Mouse (Mus musculus) CD4-positive, CD25-positive, alpha-beta regulatory T cell, adult 2 months (primary cell): ENCODE data around the gene Olfr1335.
"Not testable (repeated sequence)": the region's sequence is repeated elsewhere in the genome, so short reads cannot be mapped to it uniquely, and the experiment has no call there.

Experiments used
- DNase-seq: peaks from one replicate; pipeline ENCODE4 v3.0.0-alpha.2; 2012; ENCODE audit warnings: low read depth, low spot score

Gene Olfr1335

GRCm38 (mm10) chr4:118809844-118810243 is at the start of gene Olfr1335:
TSS of gene Olfr1335 (minus strand) at chr4:118809944.
- no peak for DNase-seq

DNA sequence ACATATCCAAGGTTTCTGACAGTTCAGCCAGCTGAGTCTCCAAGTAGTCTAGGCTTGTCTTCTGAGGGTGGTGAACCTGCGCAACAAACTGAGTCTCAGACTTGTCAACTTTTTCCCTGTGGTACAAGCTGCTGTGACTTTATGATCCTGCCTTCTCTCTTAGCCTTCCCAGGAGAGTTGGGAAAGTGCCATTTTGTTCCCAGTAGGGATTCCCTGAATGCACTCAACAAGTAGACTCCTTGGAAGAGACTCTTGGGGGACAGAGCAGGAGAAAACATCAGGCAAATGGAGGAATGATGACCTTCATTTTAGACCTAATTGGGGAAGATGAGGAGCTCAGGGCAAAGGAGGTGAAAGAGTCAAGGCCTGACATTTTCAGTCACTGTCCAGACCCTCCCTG is 26.4 kb upstream of the Olfr1335 start, which contains the start of gene Olfr1333:
Gene Olfr1333 (minus strand): TSS at position 101 of the 400 bp plus-strand sequence.
- DNase-seq = no peak

DNA sequence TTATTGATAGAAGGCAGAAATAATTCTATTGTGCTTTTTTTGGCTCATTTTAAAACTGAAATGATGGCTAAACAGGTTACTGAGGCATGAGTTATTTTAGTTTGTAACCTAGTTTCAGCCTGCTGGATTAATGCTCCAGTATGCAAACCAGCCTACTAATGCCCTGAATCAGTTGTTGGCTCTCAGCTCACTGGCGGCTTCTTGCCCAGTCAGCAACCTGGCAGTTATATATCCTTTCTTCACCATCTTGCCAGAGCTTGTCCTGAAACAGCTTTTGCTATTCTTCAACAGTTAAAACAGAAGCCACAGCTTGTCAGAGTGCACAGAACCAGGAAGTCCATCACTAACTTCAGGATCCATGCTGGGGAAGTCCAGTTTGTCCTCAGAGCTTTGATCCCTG is 9.2 kb upstream of the Olfr1335 start:
- no peak for DNase-seq

DNA sequence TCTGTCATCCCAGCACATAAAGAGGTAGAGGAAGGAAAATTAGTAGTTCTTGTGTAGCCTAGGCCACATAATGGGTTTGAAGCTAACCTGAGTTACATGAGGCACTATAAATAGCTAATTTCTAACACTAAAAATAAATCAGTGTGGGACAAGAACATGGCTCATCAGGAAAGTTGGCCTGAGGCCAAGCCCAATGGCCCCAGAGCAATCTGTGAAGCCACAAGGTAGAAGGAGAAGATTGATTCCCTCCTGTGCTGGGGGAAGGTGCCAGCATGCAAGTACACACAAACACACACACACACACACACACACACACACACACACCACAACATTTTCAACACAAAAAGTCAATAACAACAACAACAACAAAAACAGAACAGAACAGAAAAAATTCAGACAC is 16.9 kb downstream of the Olfr1335 start:
- not testable (repeated sequence) for DNase-seq

- DNase-seq = no peak
Measured at GRCm38 (mm10) chr4:118782486-118782885, 27.3 kb downstream of the Olfr1335 start, which contains the start of gene Olfr1337. TSS of gene Olfr1337 (minus strand) at chr4:118782586.
